Mouse (Mus musculus) E14TG2a.4 (cell line): ENCODE data around the gene Oaz1.

Source experiments
- CTCF ChIP-seq: conservative IDR thresholded peaks from 2 replicates; pipeline ENCODE4 v1.5.1; 2014; ENCODE audit warnings: low read length
- POU5F1 ChIP-seq: IDR thresholded peaks from 2 replicates; pipeline ENCODE4 v1.6.1; 2014; ENCODE audit warnings: low read length, borderline replicate concordance

- no peak for TF ChIP-seq CTCF
- TF ChIP-seq POU5F1: no peak
These were observed 34.8 kb upstream of the Oaz1 start for GRCm38 (mm10) chr10:80791476-80792174.
